Mouse (Mus musculus) adrenal gland, postnatal 10 days (tissue): ENCODE data around the gene Megf8. TPM values are rescaled to one million over a fixed set of nuclear protein-coding genes. Genes with fewer than 3 reads are reported as not detected.

Experiments used
- DNase-seq: peaks from one replicate; pipeline ENCODE4 v3.0.0; 2021; ENCODE audit warnings: mixed read lengths
- total RNA-seq, 2 experiments: library from RNA; stranded (reverse); gene quantifications; 2 replicates each; pipeline ENCODE4 v1.2.3; 2021

Gene Megf8
- total RNA-seq, 2 experiments from 2014 or later, result 31.1 to 41.0 TPM

DNA sequence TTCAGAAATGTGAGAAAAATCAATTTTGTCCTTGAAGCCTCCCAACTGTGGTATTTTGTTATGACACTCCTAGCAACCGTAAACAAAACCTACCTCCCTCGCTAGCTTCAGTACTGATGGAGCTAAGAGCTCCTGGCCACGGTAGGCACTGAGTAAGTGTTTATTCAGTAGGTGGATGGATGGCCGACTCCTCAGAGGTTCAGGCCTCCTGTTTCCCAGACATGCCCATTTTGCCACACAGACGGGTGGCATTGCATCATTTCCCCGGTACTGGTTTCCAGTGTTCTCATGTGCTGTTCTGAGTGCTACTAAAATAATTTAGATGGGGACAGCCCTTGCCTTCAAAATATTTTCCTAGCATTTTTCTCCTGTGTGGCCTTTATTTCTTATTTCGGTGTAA lies 89.5 kb downstream of the Megf8 start:
- no peak for DNase-seq

GRCm38 (mm10) chr7:25409114-25409760 lies 92.3 kb downstream of the Megf8 start:
- peak; percentile 32 for DNase-seq

GRCm38 (mm10) chr7:25410969-25411615 lies 94.1 kb downstream of the Megf8 start:
- no peak for DNase-seq

DNA sequence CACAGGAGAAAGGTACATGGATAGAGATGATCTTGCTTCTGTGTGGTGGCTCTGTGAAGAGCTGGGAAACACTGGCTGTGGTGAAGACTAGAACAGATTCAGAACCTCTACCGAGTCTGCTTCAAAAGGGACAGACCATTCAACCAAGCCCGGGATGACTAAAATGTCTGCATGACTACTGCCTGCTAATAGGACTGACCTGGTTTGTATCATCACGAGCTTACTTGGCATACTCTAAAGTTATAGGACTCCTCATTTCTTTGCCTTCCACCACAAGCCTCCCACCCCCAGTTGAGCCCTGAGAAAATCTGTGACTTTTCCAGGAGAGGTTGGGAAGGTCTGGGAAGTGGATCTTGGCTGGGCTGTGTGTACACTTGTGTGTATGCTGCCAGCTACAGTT lies 94.9 kb downstream of the Megf8 start:
- DNase-seq, result no peak

GRCm38 (mm10) chr7:25412833-25413441 lies 96.0 kb downstream of the Megf8 start, which contains the start of gene Cxcl17:
TSS of gene Cxcl17 (minus strand) at chr7:25412886.
- no peak for DNase-seq

Other genes starting within 250 kb of the Megf8 start
- gene Grik5, start 244.8 kb upstream of the Megf8 start, total RNA-seq, result 10 to 100 TPM; 16.1 to 25.3 TPM
- gene Zfp574, start 244.6 kb upstream of the Megf8 start, total RNA-seq, result 10 to 100 TPM; 18.3 to 18.5 TPM
- 1 to 10 TPM; 2.3 to 3.6 TPM for gene Pou2f2, start 137.4 kb upstream of the Megf8 start, total RNA-seq
- 10 to 100 TPM; 14.8 to 16.9 TPM for gene Dedd2, start 96.5 kb upstream of the Megf8 start, total RNA-seq
- gene Zfp526, start 95.7 kb upstream of the Megf8 start, total RNA-seq, result 10 to 100 TPM in 1 of 2 experiments, 1 to 10 TPM in 1; 9.2 to 11.8 TPM
- gene Gsk3a, start 79.3 kb upstream of the Megf8 start, total RNA-seq, result 10 to 100 TPM; 92.5 to 96.7 TPM
- 10 to 100 TPM; 33.0 to 42.3 TPM for gene Erf, start 66.4 kb upstream of the Megf8 start, total RNA-seq
- gene Cic, start 49.5 kb upstream of the Megf8 start, total RNA-seq, result 100 to 1,000 TPM in 1 of 2 experiments, 10 to 100 TPM in 1; 92.7 to 116 TPM
- gene Pafah1b3, start 19.2 kb upstream of the Megf8 start, total RNA-seq, result 10 to 100 TPM; 38.1 to 39.7 TPM
- gene Prr19, start 15.8 kb upstream of the Megf8 start, total RNA-seq, result not detected
- gene Tmem145, start 11.1 kb upstream of the Megf8 start, total RNA-seq, result 1 to 10 TPM; 1.1 to 2.2 TPM
- not detected for gene Cnfn, start 52.6 kb downstream of the Megf8 start, total RNA-seq
- 100 to 1,000 TPM; 391 to 441 TPM for gene Lipe, start 81.5 kb downstream of the Megf8 start, total RNA-seq
- gene Cxcl17, start 95.7 kb downstream of the Megf8 start, total RNA-seq, result not detected
- 10 to 100 TPM; 16.0 to 21.7 TPM for gene Ceacam1, start 160.4 kb downstream of the Megf8 start, total RNA-seq
- 1 to 10 TPM; 2.0 to 3.4 TPM for gene Ceacam2, start 222.7 kb downstream of the Megf8 start, total RNA-seq